Mouse (Mus musculus): ENCODE measurements around the gene Slc4a5.

DNA sequence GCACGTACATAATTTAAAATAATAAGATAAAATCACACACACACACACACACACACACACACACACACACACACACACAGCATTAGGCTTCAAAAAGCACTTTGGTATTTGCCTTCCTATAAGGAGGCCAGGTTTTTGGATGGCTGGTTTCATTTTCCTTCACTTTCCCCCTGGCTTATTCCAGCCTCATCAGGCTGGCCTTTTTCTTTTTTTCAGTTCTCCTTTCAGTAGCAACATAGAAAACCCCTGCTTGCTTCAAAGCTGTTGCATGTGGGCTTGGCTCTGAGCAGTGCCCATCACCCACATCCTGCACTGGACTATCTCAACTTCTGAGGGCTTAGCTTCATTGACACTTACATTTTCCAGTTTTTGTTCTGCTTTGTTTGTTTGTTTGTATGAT, 102.3 kb downstream of the Slc4a5 start:
- TF ChIP-seq ZC3H11A (IDR thresholded peaks at IDR 0.05; ENCODE audit: low read depth, low read length) (no peak), CTCF (IDR thresholded peaks at IDR 0.05 in 2 of 3, conservative IDR thresholded peaks at IDR 0.05 in 1 of 3; ENCODE audit: control insufficient read depth in 1 of 3, insufficient read depth in 1 of 3, low read depth in 2 of 3, low read length in 3 of 3, poor library complexity in 1 of 3, severe bottlenecking in 1 of 3) (no peak), EP300 (IDR thresholded peaks at IDR 0.05; ENCODE audit: low read depth in 1 of 2, low read length in 2 of 2) (no peak), TBP (IDR thresholded peaks at IDR 0.05; ENCODE audit: low read depth, low read length) (no peak), GATA1 (IDR thresholded peaks at IDR 0.05; ENCODE audit: low read depth, low read length) (no peak), E2F4 (IDR thresholded peaks at IDR 0.05; ENCODE audit: borderline replicate concordance, low read depth, low read length) (no peak), UBTF (IDR thresholded peaks at IDR 0.05; ENCODE audit: borderline replicate concordance, insufficient read depth, low read depth, low read length) (no peak), ZNF384 (IDR thresholded peaks at IDR 0.05; ENCODE audit: low read depth, low read length) (no peak), USF1 (IDR thresholded peaks at IDR 0.05; ENCODE audit: low read depth, low read length) (no peak), SIN3A (IDR thresholded peaks at IDR 0.05; ENCODE audit: low read length) (no peak)
